ENCODE assay signal across 8 mouse cellular contexts in the genomic region with DNA sequence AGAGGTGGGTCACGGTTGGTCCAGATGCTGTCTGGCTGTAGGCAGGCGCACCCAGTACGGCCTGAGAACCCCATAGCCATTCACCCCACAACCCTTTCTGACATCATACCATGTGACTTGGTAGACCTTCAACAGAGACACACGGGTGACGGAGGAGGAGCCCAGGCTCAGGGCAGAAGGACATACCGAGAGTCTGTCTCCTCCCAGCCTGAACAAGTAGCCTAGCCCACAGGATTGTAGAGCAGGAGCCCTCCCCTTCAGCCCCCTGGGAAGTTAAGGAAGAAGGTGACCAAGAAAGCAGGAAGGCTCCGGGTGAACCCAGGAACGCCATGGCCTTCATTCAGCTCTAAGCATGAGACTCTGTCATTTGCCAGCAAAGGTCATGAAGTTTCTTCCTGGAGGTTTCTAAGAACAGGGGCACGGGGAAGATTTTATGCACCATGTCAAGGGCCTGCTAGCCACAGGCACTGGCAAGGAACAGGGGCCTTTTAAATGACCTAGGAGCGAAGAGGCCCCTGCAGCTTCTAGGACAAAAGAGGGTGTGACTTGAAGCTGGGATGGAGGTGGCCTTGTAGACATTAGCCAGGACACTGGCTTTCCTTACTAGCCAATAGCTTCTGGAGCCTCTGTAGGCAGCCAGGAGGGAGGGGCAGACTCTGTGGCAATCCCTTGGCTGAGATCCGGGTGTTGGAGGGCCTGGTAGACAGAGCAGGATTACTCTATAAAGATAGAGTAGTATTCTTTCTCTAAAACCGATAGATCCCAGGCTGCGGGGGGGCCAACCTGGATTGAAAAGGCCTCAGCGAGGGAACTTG. TPM values are rescaled to one million over a fixed set of nuclear protein-coding genes. Genes with fewer than 3 reads are reported as not detected.
A peak's percentile ranks its signal among the peaks of the same experiment; 100 is the strongest.
DNase-seq lines count a peak whose midpoint lies in the region; ATAC-seq and TF ChIP-seq lines count a peak whose summit lies in the region.

No protein-coding gene starts in this region.

- no peak for ATAC-seq in forebrain, embryonic 12.5 days (ENCODE audit: low FRiP score)
- ATAC-seq in hindbrain, postnatal 0 days, result no peak
- no peak for ATAC-seq in megakaryocyte progenitor cell, adult 5-6 weeks (replicated peaks; ENCODE audit: poor library complexity)

- DNase-seq in layer of hippocampus, adult 2 months (ENCODE audit: low spot score in 2 of 2), result no peak
- no peak for DNase-seq in layer of hippocampus, adult 8-10 months (ENCODE audit: low spot score in 2 of 2)
- peak; percentile 80 for DNase-seq in adrenal gland, adult 8-10 months
- DNase-seq in hindbrain, postnatal 0 days (ENCODE audit: low spot score), result peak; percentile 71
- peak; percentile 87 for DNase-seq in lung, postnatal 36 days
- no peak for DNase-seq in spleen, adult 12 weeks (ENCODE audit: low spot score)

- no peaks in the 10 kb centered on the region for H3K9me3 ChIP-seq in forebrain, embryonic 12.5 days
- H3K9me3 ChIP-seq in hindbrain, postnatal 0 days (ENCODE audit: low read length), result no peaks in the 10 kb centered on the region

- no peaks in the 10 kb centered on the region for H3K27me3 ChIP-seq in forebrain, embryonic 12.5 days
- no peaks in the 10 kb centered on the region for H3K27me3 ChIP-seq in hindbrain, postnatal 0 days (ENCODE audit: insufficient read depth, low read length)

- TF ChIP-seq CTCF in layer of hippocampus, adult 2 months (conservative IDR thresholded peaks at IDR 0.05), result no peak
- no peak for TF ChIP-seq CTCF in hindbrain, postnatal 0 days (IDR thresholded peaks at IDR 0.05; ENCODE audit: low read depth)

- peak overlapping the region; percentile 89 for H3K27ac ChIP-seq in layer of hippocampus, adult 2 months
- H3K27ac ChIP-seq in forebrain, embryonic 12.5 days, result peak overlapping the region; percentile 100
- peak overlapping the region; percentile 98 for H3K27ac ChIP-seq in hindbrain, postnatal 0 days

- peak overlapping the region; percentile 55 for H3K9ac ChIP-seq in forebrain, embryonic 12.5 days
- peak overlapping the region; percentile 37; the same call in 1 of the 2 replicates for H3K9ac ChIP-seq in hindbrain, postnatal 0 days (replicated peaks; ENCODE audit: low read length)

- no peak overlapping the region for H3K4me3 ChIP-seq in layer of hippocampus, adult 2 months
- no peak overlapping the region for H3K4me3 ChIP-seq in forebrain, embryonic 12.5 days (replicated peaks)
- H3K4me3 ChIP-seq in hindbrain, postnatal 0 days (ENCODE audit: low read length), result no peak overlapping the region

- WGBS in forebrain, embryonic 12.5 days, result 34% methylated on average over 14 of the region's 14 CpGs
- 27% methylated on average over 14 of the region's 14 CpGs for WGBS in hindbrain, postnatal 0 days

- no peaks in the 10 kb centered on the region for H3K36me3 ChIP-seq in forebrain, embryonic 12.5 days (replicated peaks)
- no peaks in the 10 kb centered on the region for H3K36me3 ChIP-seq in hindbrain, postnatal 0 days (ENCODE audit: insufficient read depth, low read length)

- peaks cover 49% of the 10 kb centered on the region for H3K4me1 ChIP-seq in forebrain, embryonic 12.5 days
- peaks cover 37% of the 10 kb centered on the region for H3K4me1 ChIP-seq in hindbrain, postnatal 0 days (ENCODE audit: insufficient read depth, low read length)

- peak overlapping the region; percentile 52 for H3K4me2 ChIP-seq in forebrain, embryonic 12.5 days
- H3K4me2 ChIP-seq in hindbrain, postnatal 0 days (ENCODE audit: low read depth, low read length), result peak overlapping the region; percentile 18; the same call in 1 of the 2 replicates

RNA-seq across cellular contexts. Expression of gene Tob1, which starts 52.0 kb away (rescaled TPM):
- total RNA-seq in layer of hippocampus, adult 2 months (2021), result 10 to 100 TPM; 36.6 to 39.2 TPM
- 10 to 100 TPM; 35.8 to 44.1 (median 39.9) TPM for total RNA-seq in layer of hippocampus, adult 8-10 months (2022)
- 100 to 1,000 TPM; 162 to 301 (median 191) TPM for total RNA-seq in adrenal gland, adult 8-10 months (2022)
- 42.6 and 43.1 TPM in 2 replicates for polyA plus RNA-seq in forebrain, embryonic 12.5 days (2016; fragmentation: Nextera tagmentation; extraction: Ambion mirVana)
- total RNA-seq in hindbrain, postnatal 0 days (2014; rRNA removed), result 13.2 and 20.1 TPM in 2 replicates
- 33.9 and 34.8 TPM in 2 replicates for polyA plus RNA-seq in hindbrain, postnatal 0 days (2015; fragmentation: Nextera tagmentation; extraction: Ambion mirVana)
- 8.3 and 9.4 TPM in 2 replicates for total RNA-seq in megakaryocyte progenitor cell, adult 5-6 weeks (2015)
- total RNA-seq in megakaryocyte progenitor cell, adult 5-6 weeks (2017), result 3.5 and 5.2 TPM in 2 replicates

Comparison
In these comparisons a context has a peak if more than half of its experiments do, and no peak if none do; other contexts are left out.
1. DNase-seq: peak in adrenal gland, adult 8-10 months (single experiment), hindbrain, postnatal 0 days (single experiment) and lung, postnatal 36 days (single experiment); none in layer of hippocampus, adult 2 months (0 of 2), layer of hippocampus, adult 8-10 months (0 of 2) and spleen, adult 12 weeks (single experiment).
2. Peak in every context shown above with its lines, with median percentiles within 50 percentile points of each other: H3K27ac ChIP-seq.